Mouse (Mus musculus) spleen, postnatal 36 days (tissue): ENCODE measurements around the gene Ces1b.

Experiments used
- DNase-seq, 2 experiments: peaks; one replicate each; pipeline ENCODE4 v3.0.0; 2022; ENCODE audit warnings: low spot score in 2 of 2, mixed read lengths in 1 of 2

Ces1b gene

GRCm38 (mm10) chr8:93010286-93010685 is 69.5 kb downstream of the Ces1b start:
- no peak for DNase-seq
